Mouse (Mus musculus) forebrain, embryonic 13.5 days (tissue): ENCODE data around the gene Smg5. TPM values are rescaled to one million over a fixed set of nuclear protein-coding genes. Genes with fewer than 3 reads are reported as not detected.
"Not testable (repeated sequence)": the region's sequence is repeated elsewhere in the genome, so short reads cannot be mapped to it uniquely, and the experiment has no call there.

Experiments used
- ATAC-seq: fragments of 200-750 bp; cut with Nextera tagmentation; 2 replicates; pipeline ENCODE4 v1.8.0; 2017
- H3K27ac ChIP-seq: fragments of 300-500 bp; sonication (generic); 2 replicates; pipeline ENCODE4 v1.5.1; 2015; ENCODE audit warnings: inconsistent platforms, mild to moderate bottlenecking, moderate library complexity
- H3K27me3 ChIP-seq: fragments of 300-500 bp; sonication (generic); 2 replicates; pipeline ENCODE4 v1.6.1; 2015; ENCODE audit warnings: mild to moderate bottlenecking, inconsistent platforms
- H3K36me3 ChIP-seq: fragments of 300-500 bp; sonication (generic); 2 replicates; pipeline ENCODE4 v1.6.1; 2015; ENCODE audit warnings: mild to moderate bottlenecking, inconsistent platforms; ENCODE audit not compliant: poor library complexity, severe bottlenecking
- H3K4me1 ChIP-seq: fragments of 300-500 bp; sonication (generic); 2 replicates; pipeline ENCODE4 v1.6.1; 2015; ENCODE audit warnings: inconsistent platforms
- H3K4me2 ChIP-seq: fragments of 300-500 bp; sonication (generic); 2 replicates; pipeline ENCODE4 v1.6.1; 2015; ENCODE audit warnings: inconsistent platforms, mild to moderate bottlenecking, moderate library complexity
- H3K4me3 ChIP-seq: fragments of 300-500 bp; sonication (generic); 2 replicates; pipeline ENCODE4 v1.5.1; 2015; ENCODE audit warnings: mild to moderate bottlenecking, inconsistent platforms
- H3K9ac ChIP-seq: fragments of 300-500 bp; sonication (generic); 2 replicates; pipeline ENCODE4 v1.6.1; 2015; ENCODE audit warnings: mild to moderate bottlenecking, inconsistent platforms
- H3K9me3 ChIP-seq: fragments of 300-500 bp; sonication (generic); replicated peaks from 2 replicates; pipeline ENCODE4 v1.6.1; 2016; ENCODE audit warnings: inconsistent platforms
- WGBS: fragments of 180-500 bp; shearing (Covaris S2); methylation state at CpG from one replicate; pipeline ENCODE4 v1.1.7; 2015; 5-methylcytosine and 5-hydroxymethylcytosine counted together
- polyA plus RNA-seq: library from polyadenylated mRNA; unstranded; fragments of >200 nt; fragmentation: Nextera tagmentation; extraction: Ambion mirVana; gene quantifications from 2 replicates; pipeline ENCODE4 v1.2.1, GENCODE M21; 2015

Smg5 gene
- polyA plus RNA-seq, result 62.6 and 64.0 TPM in 2 replicates

GRCm38 (mm10) chr3:88336058-88337013 is at the start of gene Smg5, which contains the start of gene Tmem79:
Smg5 (plus strand) TSS chr3:88336260.
Tmem79 (minus strand) TSS chr3:88336148.
- Histone ChIP-seq H3K4me3 (peak within 1 kb of the TSS; percentile 85), H3K36me3 (0 out of 2 replicates have a peak, but pooled peaks cover 3% of the 10 kb centered on the region)
- whole genome bisulfite sequencing, result 4% methylated on average over 48 of the region's 66 CpGs

GRCm38 (mm10) chr3:88287110-88287509 is 49.0 kb upstream of the Smg5 start, which contains the start of gene Gm38392:
Gm38392 (minus strand) TSS chr3:88287210.
- H3K27ac ChIP-seq, result no peak within 1 kb of the TSS
- ATAC-seq, result no peak
- H3K4me3 ChIP-seq, result no peak within 1 kb of the TSS
- 0 out of 2 replicates have a peak, but pooled peaks cover 3% of the 10 kb centered on the region for H3K36me3 ChIP-seq
- no peaks in the 10 kb centered on the region for H3K9me3 ChIP-seq
- 99% methylated on average over 4 of the region's 4 CpGs for WGBS
- no peaks in the 10 kb centered on the region for H3K27me3 ChIP-seq
- H3K9ac ChIP-seq, result no peak within 1 kb of the TSS
- H3K4me1 ChIP-seq, result no peaks in the 10 kb centered on the region
- H3K4me2 ChIP-seq, result no peak within 1 kb of the TSS

More at GRCm38 (mm10) chr3:88336058-88337013, at the start of gene Smg5, which contains the start of gene Tmem79:
- H3K9me3 ChIP-seq, result no peaks in the 10 kb centered on the region
- peaks cover 31% of the 10 kb centered on the region for H3K4me1 ChIP-seq
- peak within 1 kb of the TSS; percentile 93 for H3K9ac ChIP-seq
- peak within 1 kb of the TSS; percentile 76 for H3K4me2 ChIP-seq
- ATAC-seq, result peak; percentile 97
- no peaks in the 10 kb centered on the region for H3K27me3 ChIP-seq
- peak within 1 kb of the TSS; percentile 94 for H3K27ac ChIP-seq

GRCm38 (mm10) chr3:88288133-88288713 is 47.8 kb upstream of the Smg5 start:
- not testable (repeated sequence) for H3K27me3 ChIP-seq, H3K9me3 ChIP-seq, H3K36me3 ChIP-seq, H3K4me3 ChIP-seq, H3K4me2 ChIP-seq, ATAC-seq, H3K27ac ChIP-seq, H3K4me1 ChIP-seq, H3K9ac ChIP-seq
- WGBS, result 70% methylated on average over 9 of the region's 10 CpGs

GRCm38 (mm10) chr3:88291970-88292369 is 44.1 kb upstream of the Smg5 start:
- no peak overlapping the region for H3K9ac ChIP-seq
- H3K27me3 ChIP-seq, result no peaks in the 10 kb centered on the region
- no peak overlapping the region for H3K4me3 ChIP-seq
- peaks cover 8% of the 10 kb centered on the region for H3K4me1 ChIP-seq
- ATAC-seq, result no peak
- H3K9me3 ChIP-seq, result no peaks in the 10 kb centered on the region
- H3K36me3 ChIP-seq, result no peaks in the 10 kb centered on the region
- H3K27ac ChIP-seq, result no peak overlapping the region
- WGBS, result 37% methylated on average over 4 of the region's 4 CpGs
- no peak overlapping the region for H3K4me2 ChIP-seq

- not testable (repeated sequence) for H3K9me3 ChIP-seq, H3K27me3 ChIP-seq, H3K27ac ChIP-seq, ATAC-seq
- Histone ChIP-seq H3K4me2 (peak overlapping the region; percentile 89), H3K36me3 (peaks cover 15% of the 10 kb centered on the region), H3K4me3 (peak overlapping the region; percentile 76; the same call in 1 of the 2 replicates), H3K9ac (peak overlapping the region; percentile 38; the same call in 1 of the 2 replicates), H3K4me1 (peaks cover 26% of the 10 kb centered on the region)
- WGBS, result 85% methylated on average over 1 of the region's 1 CpGs
Measured at GRCm38 (mm10) chr3:88295272-88295671, 40.8 kb upstream of the Smg5 start.

GRCm38 (mm10) chr3:88296110-88296560 is 39.9 kb upstream of the Smg5 start:
- peak; percentile 32 for ATAC-seq
- peak overlapping the region; percentile 90 for H3K27ac ChIP-seq

GRCm38 (mm10) chr3:88296561-88297318 is 39.3 kb upstream of the Smg5 start, which contains the start of the genes Tsacc and Cct3:
Tsacc (minus strand) TSS chr3:88296999.
Cct3 (plus strand) TSS chr3:88297116.
- Histone ChIP-seq H3K27me3 (no peaks in the 10 kb centered on the region), H3K9ac (peak within 1 kb of the TSS; percentile 83), H3K27ac (peak within 1 kb of the TSS; percentile 91), H3K9me3 (no peaks in the 10 kb centered on the region), H3K4me1 (peaks cover 26% of the 10 kb centered on the region), H3K4me2 (peak within 1 kb of the TSS; percentile 89), H3K36me3 (peaks cover 29% of the 10 kb centered on the region), H3K4me3 (peak within 1 kb of the TSS; percentile 76)
- WGBS, result under 1% methylated on average over 43 of the region's 44 CpGs
- peak; percentile 99 for ATAC-seq

More at GRCm38 (mm10) chr3:88296110-88296560, 39.9 kb upstream of the Smg5 start:
- Histone ChIP-seq H3K4me3 (peak overlapping the region; percentile 76), H3K4me2 (peak overlapping the region; percentile 89), H3K9me3 (no peaks in the 10 kb centered on the region), H3K27me3 (no peaks in the 10 kb centered on the region), H3K4me1 (peaks cover 26% of the 10 kb centered on the region), H3K9ac (peak overlapping the region; percentile 72), H3K36me3 (peaks cover 23% of the 10 kb centered on the region)
- under 1% methylated on average over 12 of the region's 12 CpGs for WGBS

- no peaks in the 10 kb centered on the region for H3K9me3 ChIP-seq
- H3K36me3 ChIP-seq, result peaks cover 36% of the 10 kb centered on the region
- under 1% methylated on average over 30 of the region's 30 CpGs for WGBS
- ATAC-seq, result no peak
- H3K4me1 ChIP-seq, result peaks cover 26% of the 10 kb centered on the region
- H3K9ac ChIP-seq, result peak overlapping the region; percentile 83
- H3K4me3 ChIP-seq, result peak overlapping the region; percentile 76
- H3K4me2 ChIP-seq, result peak overlapping the region; percentile 89
- H3K27ac ChIP-seq, result peak overlapping the region; percentile 91
- H3K27me3 ChIP-seq, result no peaks in the 10 kb centered on the region
Measured at GRCm38 (mm10) chr3:88297321-88297851, 38.7 kb upstream of the Smg5 start.

- Histone ChIP-seq H3K27ac (no peak overlapping the region), H3K4me2 (no peak overlapping the region), H3K9me3 (no peaks in the 10 kb centered on the region), H3K9ac (no peak overlapping the region), H3K4me1 (peaks cover 26% of the 10 kb centered on the region), H3K36me3 (peaks cover 52% of the 10 kb centered on the region), H3K27me3 (no peaks in the 10 kb centered on the region), H3K4me3 (no peak overlapping the region)
- WGBS, result 96% methylated on average over 1 of the region's 1 CpGs
- no peak for ATAC-seq
Measured at GRCm38 (mm10) chr3:88299172-88299571, 36.9 kb upstream of the Smg5 start.

- H3K4me2 ChIP-seq, result peak within 1 kb of the TSS; percentile 81
- peak within 1 kb of the TSS; percentile 78 for H3K9ac ChIP-seq
- H3K4me3 ChIP-seq, result peak within 1 kb of the TSS; percentile 59
- H3K27me3 ChIP-seq, result no peaks in the 10 kb centered on the region
- H3K9me3 ChIP-seq, result no peaks in the 10 kb centered on the region
- 0 out of 2 replicates have a peak within 1 kb of the TSS, but pooled peaks have one; percentile 3 for H3K27ac ChIP-seq
- peak; percentile 88 for ATAC-seq
- WGBS, result 1% methylated on average over 10 of the region's 10 CpGs
- H3K4me1 ChIP-seq, result peaks cover 11% of the 10 kb centered on the region
- H3K36me3 ChIP-seq, result peaks cover 59% of the 10 kb centered on the region
Measured at GRCm38 (mm10) chr3:88324951-88325405, 11.1 kb upstream of the Smg5 start, which contains the start of gene Glmp. Glmp (plus strand) TSS chr3:88325023.

GRCm38 (mm10) chr3:88328956-88329355 is 7.1 kb upstream of the Smg5 start:
- no peak overlapping the region for H3K4me2 ChIP-seq
- ATAC-seq, result no peak

More at GRCm38 (mm10) chr3:88328956-88329355, 7.1 kb upstream of the Smg5 start:
- Histone ChIP-seq H3K36me3 (peaks cover 22% of the 10 kb centered on the region), H3K27ac (no peak overlapping the region), H3K9ac (no peak overlapping the region), H3K9me3 (no peaks in the 10 kb centered on the region), H3K4me3 (no peak overlapping the region), H3K27me3 (no peaks in the 10 kb centered on the region), H3K4me1 (peaks cover 11% of the 10 kb centered on the region)
- WGBS, result 81% methylated on average over 5 of the region's 5 CpGs
